Mouse (Mus musculus) megakaryocyte progenitor cell, adult 5-6 weeks (primary cell): ENCODE measurements around the gene Rcbtb2. TPM values are rescaled to one million over a fixed set of nuclear protein-coding genes. Genes with fewer than 3 reads are reported as not detected.

Experiments
- ATAC-seq: replicated peaks from 2 replicates; pipeline ENCODE4 v1.8.0; 2016; ENCODE audit warnings: mild to moderate bottlenecking, moderate TSS enrichment, inconsistent platforms; ENCODE audit not compliant: poor library complexity
- total RNA-seq, 2 experiments: library from RNA; stranded (forward) in 1 of 2; stranded (reverse) in 1 of 2; fragments of 157-497, 149-512 nt in 1 of 2; fragments of 200-1000 nt in 1 of 2; gene quantifications; 2 replicates each; pipeline versions ENCODE4 v1.2.3 to v1.2.4; 2015 to 2017

Gene Rcbtb2
- total RNA-seq, 2 experiments from 2014 or later: 25.6 to 51.8 TPM

DNA sequence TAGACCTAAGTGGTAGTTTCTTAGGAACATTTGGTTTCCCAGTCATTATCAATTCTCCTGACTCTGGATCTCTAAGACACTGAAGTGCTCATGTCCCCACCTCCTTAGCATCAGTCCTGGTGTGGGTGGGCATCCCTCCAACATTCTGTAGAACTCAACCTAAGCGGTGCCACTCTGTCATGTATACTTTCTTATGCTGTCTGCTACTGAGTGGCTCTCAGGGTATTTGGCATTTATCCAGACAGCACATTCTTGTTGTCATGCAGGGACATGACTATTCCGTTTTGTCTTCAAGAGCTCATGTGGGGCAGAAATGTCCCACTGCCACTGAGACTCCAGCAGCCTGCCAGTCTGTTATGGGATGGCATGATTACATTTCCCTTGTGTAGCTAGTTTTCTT, 58.3 kb downstream of the Rcbtb2 start:
- ATAC-seq: no peak

GRCm38 (mm10) chr14:73186875-73187274, 64.0 kb downstream of the Rcbtb2 start:
- peak; percentile 46 for ATAC-seq

DNA sequence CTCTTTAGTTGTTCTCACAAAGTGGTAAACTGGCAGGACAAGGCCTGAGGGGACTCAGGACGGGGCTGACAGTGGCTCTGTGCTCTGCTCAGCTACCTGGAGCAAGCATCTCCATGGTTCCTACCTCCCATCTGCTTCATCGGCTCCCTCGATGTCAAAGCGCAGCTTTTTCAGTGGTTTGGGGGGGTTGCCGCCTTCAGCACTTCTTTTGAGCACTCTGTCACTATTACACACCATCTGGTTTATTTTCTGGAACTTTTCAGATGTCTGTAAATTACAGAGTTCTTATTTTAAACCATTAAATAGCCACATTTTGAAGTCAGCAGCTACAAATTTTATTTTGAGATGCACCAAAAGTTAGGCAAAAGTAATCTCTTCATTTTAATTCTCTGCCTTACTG, 76.2 kb downstream of the Rcbtb2 start:
- ATAC-seq: no peak

- no peak for ATAC-seq
Measured at GRCm38 (mm10) chr14:73201447-73201846, 78.6 kb downstream of the Rcbtb2 start.

- ATAC-seq: no peak
Measured at GRCm38 (mm10) chr14:73204016-73204415, 81.2 kb downstream of the Rcbtb2 start.

DNA sequence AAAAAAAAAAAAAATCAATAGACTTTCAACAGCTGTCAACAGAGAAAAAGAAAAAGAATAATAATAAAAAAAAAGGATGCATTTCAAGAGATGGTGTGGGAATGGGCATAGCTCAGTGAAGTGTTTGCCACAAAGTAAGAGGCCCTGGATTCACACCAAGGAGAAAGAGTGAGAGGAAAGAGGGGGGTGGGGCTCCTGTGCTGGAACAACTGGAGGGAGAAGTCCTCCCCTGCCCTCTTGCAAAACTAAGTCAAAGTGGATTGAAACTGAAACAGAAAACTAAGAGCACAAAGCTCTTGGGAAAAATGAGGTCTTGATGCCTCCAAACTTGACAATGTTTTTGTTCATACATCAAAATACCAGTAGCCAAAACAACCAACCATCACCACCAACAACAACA, 86.4 kb downstream of the Rcbtb2 start:
- peak; percentile 26; the same call in 1 of the 2 replicates for ATAC-seq

DNA sequence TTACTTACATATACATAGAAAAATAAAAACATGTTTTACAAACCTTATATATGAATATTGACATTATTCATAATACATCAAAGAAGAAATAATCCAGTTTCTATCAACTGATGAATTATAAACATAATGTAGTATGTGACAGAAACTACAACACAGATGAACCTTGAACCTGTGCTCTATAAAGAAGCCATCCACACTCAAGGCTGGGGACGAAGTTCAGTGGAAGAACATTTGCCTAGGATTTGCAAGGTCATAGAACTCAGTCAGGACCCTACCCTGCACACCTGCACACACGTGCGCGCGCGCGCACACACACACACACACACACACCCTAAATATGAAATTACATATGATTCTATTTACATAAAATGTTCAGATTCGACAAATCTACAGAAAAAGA, 87.4 kb downstream of the Rcbtb2 start:
- ATAC-seq: no peak

DNA sequence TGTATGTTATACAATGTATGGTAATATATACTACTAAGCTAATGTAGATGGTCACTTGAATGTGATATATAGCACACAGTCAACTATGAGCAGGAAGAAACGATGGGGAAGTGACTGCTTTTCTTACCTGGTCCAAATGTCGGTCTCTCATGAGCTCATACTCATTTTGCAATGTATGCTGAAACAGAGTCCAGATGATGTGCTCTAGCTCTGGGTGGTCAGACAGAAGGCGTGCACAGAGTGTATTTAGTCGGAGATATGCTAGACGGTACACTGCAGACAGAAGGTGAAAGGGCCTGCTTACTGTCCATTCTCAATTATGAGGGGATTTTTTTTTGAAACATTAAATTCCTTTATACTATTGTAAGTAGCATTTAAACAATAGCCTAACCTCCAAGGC, 88.6 kb downstream of the Rcbtb2 start:
- ATAC-seq: no peak

DNA sequence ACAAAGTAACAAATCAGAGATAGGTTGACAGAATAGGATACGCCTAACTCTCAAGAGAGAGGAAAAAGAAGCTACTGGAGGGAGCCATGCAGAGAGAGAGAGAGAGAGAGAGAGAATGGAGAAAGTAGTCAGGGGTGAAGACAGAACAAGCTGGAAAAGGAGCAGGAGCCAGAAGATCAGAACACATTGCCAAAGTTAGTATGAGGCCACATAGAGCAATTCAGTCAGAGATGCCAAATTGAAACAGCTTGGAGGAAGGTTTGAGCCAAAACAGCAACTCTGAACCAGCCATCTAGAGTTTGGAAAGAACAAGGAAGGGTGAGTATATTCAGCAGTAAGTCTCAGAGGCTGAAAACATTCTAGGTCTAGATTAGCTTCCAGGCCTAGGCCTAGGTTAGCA, 94.2 kb downstream of the Rcbtb2 start:
- ATAC-seq: no peak

- peak; percentile 92 for ATAC-seq
Measured at GRCm38 (mm10) chr14:73222316-73222970, 99.6 kb downstream of the Rcbtb2 start.

DNA sequence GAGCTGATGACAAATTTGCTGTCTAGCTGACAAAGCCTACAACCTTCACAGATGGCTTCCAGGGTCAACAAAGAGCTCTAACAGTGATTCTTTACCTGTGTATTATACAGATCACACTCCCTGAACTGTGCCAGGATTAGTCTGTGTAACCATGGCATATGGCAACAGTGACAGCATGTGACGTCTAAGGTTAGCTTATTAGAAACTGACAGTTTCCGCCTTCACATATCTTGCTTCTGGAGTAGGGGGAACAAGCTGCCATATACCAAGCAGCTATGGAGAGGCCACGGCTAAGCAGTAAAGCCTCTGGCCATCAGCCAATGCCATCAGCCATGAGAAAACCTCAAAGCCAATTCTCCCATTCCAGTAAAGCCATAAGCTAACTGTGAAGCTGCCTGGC, 103.5 kb downstream of the Rcbtb2 start:
- ATAC-seq: no peak

DNA sequence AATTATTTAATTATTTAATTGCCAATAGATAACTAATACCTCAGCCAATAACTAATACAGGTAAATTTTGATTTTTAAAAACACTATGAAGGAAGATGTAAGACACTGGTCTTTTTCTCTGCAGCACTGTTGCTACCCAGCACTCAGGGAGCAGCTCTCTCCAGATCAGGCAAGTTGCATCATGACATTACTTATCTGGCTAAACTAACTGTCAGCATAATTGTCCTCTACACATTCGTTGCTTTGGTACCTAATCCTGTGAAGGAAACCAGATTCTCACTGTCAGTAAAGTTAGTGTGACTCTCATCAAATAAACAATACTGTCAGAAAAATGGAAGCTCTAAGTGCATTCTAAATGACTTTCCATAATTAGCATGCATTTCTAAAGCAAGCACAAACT, 104.0 kb downstream of the Rcbtb2 start:
- no peak for ATAC-seq

DNA sequence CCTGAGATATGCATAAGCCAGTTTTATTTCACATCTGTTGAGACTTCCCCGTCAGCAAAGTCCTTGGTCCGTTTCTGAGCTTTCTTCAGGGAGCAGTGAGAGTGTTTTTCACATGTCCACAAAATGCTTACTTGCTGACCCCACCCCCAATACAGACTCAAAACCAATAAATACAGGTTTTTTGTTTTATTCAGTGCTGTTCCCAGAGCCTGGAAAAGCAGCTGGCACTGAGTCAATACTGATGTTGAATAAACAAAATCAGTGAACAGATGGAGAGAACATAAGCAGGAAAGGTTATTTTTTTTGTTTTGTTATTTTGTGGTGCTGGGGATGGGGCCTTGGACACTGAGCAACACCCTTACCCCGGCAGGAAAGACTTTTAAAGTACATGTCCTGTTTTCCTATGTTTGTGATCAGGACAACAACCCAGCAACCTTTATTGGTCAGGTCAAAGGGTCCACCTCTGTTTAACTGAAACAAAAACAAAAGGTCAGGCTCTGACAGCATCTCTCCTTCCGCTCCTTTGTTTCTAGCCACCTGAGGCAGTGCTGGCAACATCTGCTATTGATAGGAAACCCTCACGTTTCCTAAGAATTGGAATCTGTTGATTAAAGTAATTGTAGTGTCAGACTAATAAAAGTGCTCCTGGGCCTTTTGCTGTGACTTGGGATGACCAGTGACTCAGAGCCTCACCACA, 108.6 kb downstream of the Rcbtb2 start:
- ATAC-seq: no peak

DNA sequence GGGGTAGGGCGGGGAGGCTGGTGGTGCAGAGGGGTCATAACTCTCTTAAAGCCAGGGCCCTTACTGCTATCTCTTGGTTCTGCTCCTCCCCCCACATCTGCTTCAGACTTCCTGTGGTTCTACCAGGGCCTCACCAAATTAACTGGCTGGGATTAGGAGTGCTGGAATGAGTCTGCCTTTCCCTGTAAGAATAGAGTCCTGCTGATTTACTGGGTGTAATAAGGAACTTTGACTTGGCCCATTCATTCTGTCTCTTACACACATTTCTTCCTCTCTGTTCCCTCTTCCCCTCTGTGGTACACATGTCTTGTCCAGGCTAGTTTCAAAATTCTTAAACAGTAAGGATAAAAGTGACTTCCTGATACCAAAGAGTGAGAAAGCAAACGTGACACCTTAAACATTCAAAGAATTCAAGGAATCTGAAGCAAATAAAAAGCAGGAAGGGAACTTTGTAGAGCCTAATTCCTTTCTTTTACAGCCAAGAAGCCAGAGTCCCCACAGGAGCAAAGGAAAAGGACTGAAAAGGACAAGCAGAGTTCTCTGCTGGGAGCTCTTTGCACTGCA, 111.7 kb downstream of the Rcbtb2 start:
- ATAC-seq: peak; percentile 24

DNA sequence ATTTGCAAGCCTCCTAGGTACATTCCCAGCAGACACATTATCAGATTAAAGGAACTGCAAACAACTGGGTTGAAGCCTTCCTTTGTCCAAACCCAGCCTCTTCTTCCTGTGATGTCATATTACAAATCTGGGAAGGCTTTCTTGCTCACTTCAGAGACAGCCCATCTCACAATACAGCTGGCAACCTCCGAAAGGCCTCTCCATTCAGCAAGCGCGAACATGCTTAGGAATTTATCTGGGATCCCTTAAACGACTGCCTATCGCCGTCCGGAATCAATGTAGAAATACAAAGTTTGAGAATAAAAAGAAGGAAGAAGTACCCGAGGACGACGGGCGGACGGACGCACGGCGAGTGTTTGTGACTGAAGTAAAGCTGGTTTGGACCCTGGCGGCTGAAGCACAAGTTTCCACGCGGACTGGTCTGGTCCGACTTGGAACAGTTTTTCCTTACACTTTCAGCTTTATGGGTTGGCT, 115.0 kb downstream of the Rcbtb2 start, which contains the start of gene Lpar6:
Lpar6 (plus strand) TSS at position 48 of the 474 bp plus-strand sequence.
- peak; percentile 65 for ATAC-seq

DNA sequence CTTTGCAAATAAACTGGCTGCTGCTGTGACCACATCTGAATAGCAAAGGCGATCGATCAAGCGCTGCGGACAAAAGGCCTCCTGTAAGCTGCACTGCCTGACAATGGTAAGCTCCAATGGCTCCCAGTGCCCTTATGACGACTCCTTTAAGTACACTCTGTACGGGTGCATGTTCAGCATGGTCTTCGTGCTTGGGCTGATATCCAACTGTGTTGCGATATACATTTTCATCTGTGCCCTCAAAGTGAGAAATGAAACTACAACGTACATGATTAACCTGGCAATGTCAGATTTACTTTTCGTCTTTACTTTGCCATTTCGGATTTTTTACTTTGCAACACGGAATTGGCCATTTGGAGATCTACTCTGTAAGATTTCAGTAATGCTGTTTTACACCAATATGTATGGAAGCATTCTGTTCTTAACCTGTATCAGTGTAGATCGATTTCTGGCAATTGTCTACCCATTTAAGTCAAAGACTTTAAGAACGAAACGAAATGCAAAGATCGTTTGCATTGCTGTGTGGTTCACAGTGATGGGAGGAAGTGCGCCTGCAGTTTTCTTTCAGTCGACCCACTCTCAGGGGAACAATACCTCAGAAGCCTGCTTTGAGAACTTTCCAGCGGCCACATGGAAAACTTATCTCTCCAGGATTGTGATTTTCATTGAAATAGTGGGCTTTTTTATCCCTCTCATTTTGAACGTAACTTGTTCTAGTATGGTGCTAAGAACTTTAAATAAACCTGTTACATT, 115.8 kb downstream of the Rcbtb2 start:
- ATAC-seq: peak; percentile 67

GRCm38 (mm10) chr14:73239291-73239690, 116.5 kb downstream of the Rcbtb2 start:
- peak; percentile 53 for ATAC-seq

DNA sequence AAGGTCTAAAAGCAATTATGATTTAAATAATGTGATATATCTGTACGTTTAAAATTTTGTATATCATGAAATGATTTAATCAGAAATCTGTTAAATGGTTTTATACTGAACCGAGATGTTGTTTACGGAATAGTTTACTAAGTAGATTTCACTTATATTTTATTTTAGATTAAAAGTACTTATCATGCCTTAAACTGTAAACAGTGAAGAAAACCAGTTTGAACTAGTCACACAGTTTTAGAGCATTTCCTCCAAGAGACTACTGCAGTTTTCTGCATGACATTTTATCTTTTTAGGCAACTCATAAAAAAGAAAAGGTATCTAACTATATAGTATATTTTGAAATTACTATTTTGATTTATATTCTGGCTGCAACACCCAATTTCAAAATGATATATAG, 117.0 kb downstream of the Rcbtb2 start:
- no peak for ATAC-seq

DNA sequence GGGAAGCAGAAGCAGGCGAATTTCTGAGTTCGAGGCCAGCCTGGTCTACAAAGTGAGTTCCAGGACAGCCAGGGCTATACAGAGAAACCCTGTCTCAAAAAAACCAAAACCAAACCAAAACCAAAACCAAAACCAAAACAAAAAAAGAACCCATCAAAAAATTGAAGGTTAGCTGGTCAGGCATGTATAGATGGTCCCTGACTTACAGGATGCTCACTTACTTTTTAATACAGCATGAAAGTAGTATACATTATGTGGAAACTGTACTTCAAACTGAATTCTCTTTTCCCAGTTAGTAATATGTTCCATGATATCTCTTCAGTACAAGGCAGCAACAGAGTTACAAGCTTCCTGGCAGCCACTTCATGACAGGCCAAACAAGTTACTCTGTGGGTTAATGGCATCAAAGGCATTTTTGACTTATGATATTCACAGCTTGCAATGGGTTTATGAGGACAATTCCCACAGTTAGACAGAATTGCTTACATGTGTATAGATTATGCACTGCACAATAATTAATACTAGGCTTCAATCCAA, 121.3 kb downstream of the Rcbtb2 start:
- no peak for ATAC-seq

DNA sequence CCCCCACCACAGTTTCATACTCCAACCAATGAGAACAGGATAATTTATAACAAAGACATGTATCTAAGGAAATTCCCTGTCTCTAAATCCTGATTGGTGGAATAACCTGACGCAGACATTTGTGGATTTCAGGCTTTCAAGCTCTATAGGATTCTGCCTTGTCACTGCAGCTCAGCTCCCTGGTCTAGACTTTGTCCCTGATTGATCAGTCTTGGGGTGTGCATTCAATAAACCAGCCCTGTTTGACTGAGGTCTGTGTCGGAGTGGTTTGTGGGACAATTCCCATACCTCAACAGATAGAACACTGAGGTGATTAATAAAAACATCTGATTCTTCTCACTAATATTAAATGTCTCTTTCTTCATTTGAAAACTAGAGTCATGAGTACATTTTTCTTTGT, 127.2 kb downstream of the Rcbtb2 start:
- no peak for ATAC-seq

DNA sequence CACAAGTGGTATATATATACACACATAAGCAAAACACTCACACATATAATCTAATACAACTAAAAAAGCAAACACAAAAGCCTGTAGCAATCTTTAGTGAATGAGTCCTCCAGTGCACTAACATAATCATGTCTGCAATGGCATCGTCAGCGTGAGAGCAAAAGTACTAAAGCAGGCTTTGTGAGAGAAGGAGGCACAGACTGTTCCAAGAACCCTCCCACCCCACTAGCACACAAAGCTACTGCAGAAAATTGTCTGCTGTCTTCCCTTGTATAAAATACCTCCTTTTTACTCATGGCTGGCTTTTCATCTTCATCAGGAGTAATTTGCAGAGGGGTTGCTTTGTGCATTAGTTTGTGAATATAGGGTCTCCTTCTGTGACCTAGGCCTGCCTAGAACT, 129.4 kb downstream of the Rcbtb2 start:
- ATAC-seq: no peak
